Comparison of ENCODE assay signal across 9 mouse cellular contexts in genomic region chr17:45598891-45599290, GRCm38 (mm10). TPM values are rescaled to one million over a fixed set of nuclear protein-coding genes. Genes with fewer than 3 reads are reported as not detected.
DNase-seq lines count a peak whose midpoint lies in the region; ATAC-seq and TF ChIP-seq lines count a peak whose summit lies in the region.
"Had no signal": no experiment of that assay in that cellular context is flagged by ENCODE, and none has a peak within 500 bp of the region (broad histone marks: within the 10 kb centered on the region; RNA-seq: fewer than 3 reads in every experiment).

No protein-coding gene starts in this region.

- H3K79me2 ChIP-seq in CH12.LX (replicated peaks; ENCODE audit: control insufficient read depth, extremely low read depth, insufficient read depth, poor library complexity, severe bottlenecking): 0 out of 2 replicates have a peak, but pooled peaks cover 3% of the 10 kb centered on the region

- peaks cover 10% of the 10 kb centered on the region for H3K27me3 ChIP-seq in heart, embryonic 11.5 days (ENCODE audit: control insufficient read depth, insufficient read depth, low read length)
- H3K27me3 ChIP-seq in CH12.LX (replicated peaks): peaks cover 1% of the 10 kb centered on the region
- H3K27me3 ChIP-seq in forebrain, embryonic 16.5 days (replicated peaks; ENCODE audit: control insufficient read depth, insufficient read depth, low read length): peaks cover 16% of the 10 kb centered on the region
- no peaks in the 10 kb centered on the region; the same call in 1 of the 2 replicates for H3K27me3 ChIP-seq in liver, embryonic 14.5 days (ENCODE audit: control insufficient read depth, insufficient read depth, low read length)

- peaks cover 54% of the 10 kb centered on the region for H3K4me1 ChIP-seq in heart, embryonic 11.5 days (ENCODE audit: control insufficient read depth, insufficient read depth, low read length)
- H3K4me1 ChIP-seq in CH12.LX (ENCODE audit: control insufficient read depth in 1 of 2, insufficient read depth in 2 of 2): peaks cover 10 to 39% of the 10 kb centered on the region in 2 experiments
- H3K4me1 ChIP-seq in forebrain, embryonic 16.5 days (replicated peaks; ENCODE audit: control insufficient read depth, insufficient read depth, low read length): peaks cover 37% of the 10 kb centered on the region
- peaks cover 46 to 53% of the 10 kb centered on the region in 2 experiments for H3K4me1 ChIP-seq in liver, embryonic 14.5 days (replicated peaks; ENCODE audit: control insufficient read depth in 2 of 2, insufficient read depth in 2 of 2, low read length in 1 of 2)

- intact Hi-C loops in heart, postnatal 25 days (cut with DNase I): loop anchor here (2.0 kb wide), 1 partner anchor 28 kb away; no protein-coding TSS in a partner anchor
- intact Hi-C loops in left cerebral cortex, adult 2 months (cut with DNase I): loop anchor here (2.0 kb wide), 1 partner anchor 28 kb away; no protein-coding TSS in a partner anchor

- no peaks in the 10 kb centered on the region for H3K9me3 ChIP-seq in heart, embryonic 11.5 days (replicated peaks; ENCODE audit: control insufficient read depth, low read length)
- H3K9me3 ChIP-seq in CH12.LX (replicated peaks; ENCODE audit: low read length): no peaks in the 10 kb centered on the region
- H3K9me3 ChIP-seq in forebrain, embryonic 16.5 days (ENCODE audit: control insufficient read depth, low read length): no peaks in the 10 kb centered on the region
- no peaks in the 10 kb centered on the region for H3K9me3 ChIP-seq in liver, embryonic 14.5 days (ENCODE audit: control insufficient read depth, low read length)

- no peak for TF ChIP-seq CTCF in CH12.LX (conservative IDR thresholded peaks at IDR 0.05 in 1 of 2, IDR thresholded peaks at IDR 0.05 in 1 of 2; ENCODE audit: low read depth in 2 of 2, low read length in 2 of 2)
- TF ChIP-seq CTCF in liver, embryonic 14.5 days (IDR thresholded peaks at IDR 0.05; ENCODE audit: low read depth): no peak
- TF ChIP-seq CTCF in left cerebral cortex, adult 2 months (IDR thresholded peaks at IDR 0.05): no peak

- no peak overlapping the region for H3K27ac ChIP-seq in heart, embryonic 11.5 days (ENCODE audit: low read depth, low read length)
- no peak overlapping the region for H3K27ac ChIP-seq in CH12.LX (ENCODE audit: insufficient read depth, low read depth)
- no peak overlapping the region for H3K27ac ChIP-seq in forebrain, embryonic 16.5 days (ENCODE audit: low read length)
- H3K27ac ChIP-seq in liver, embryonic 14.5 days: no peak overlapping the region
- H3K27ac ChIP-seq in left cerebral cortex, adult 2 months: no peak overlapping the region

- no peak for DNase-seq in heart, postnatal 25 days (ENCODE audit: low spot score)
- DNase-seq in CH12.LX (ENCODE audit: extremely low read depth): no peak
- no peak for DNase-seq in liver, embryonic 14.5 days (ENCODE audit: low read depth in 3 of 3, low spot score in 3 of 3)
- DNase-seq in thymus, postnatal 4 days: no peak
- no peak for DNase-seq in embryo, embryonic 10 days (ENCODE audit: low spot score)
- no peak for DNase-seq in left cerebral cortex, adult 2 months (ENCODE audit: extremely low spot score in 1 of 2, low spot score in 2 of 2)

- TF ChIP-seq POLR2A in CH12.LX (IDR thresholded peaks at IDR 0.05; ENCODE audit: low read depth, low read length): no peak

- TF ChIP-seq EP300 in CH12.LX (IDR thresholded peaks at IDR 0.05; ENCODE audit: low read length): no peak
- no peak for TF ChIP-seq EP300 in liver, embryonic 14.5 days (IDR thresholded peaks at IDR 0.05; ENCODE audit: low read depth)

- dilution Hi-C loops in CH12.LX (cut with MboI; ENCODE audit: extremely low pct_ligation_motif_present, extremely low pct_unique_long_range_greater_than_20kb, low sequenced_read_pairs): no loop called here

- 56% methylated on average over 3 of the region's 3 CpGs for WGBS in heart, embryonic 11.5 days (ENCODE audit: insufficient replicate concordance)
- WGBS in forebrain, embryonic 16.5 days: 40% methylated on average over 3 of the region's 3 CpGs
- 49% methylated on average over 3 of the region's 3 CpGs for WGBS in liver, embryonic 14.5 days (ENCODE audit: insufficient replicate concordance)

- peak overlapping the region; percentile 44 for H3K4me3 ChIP-seq in heart, embryonic 11.5 days (ENCODE audit: low read depth, low read length)
- no peak overlapping the region for H3K4me3 ChIP-seq in CH12.LX (replicated peaks in 1 of 3; ENCODE audit: low read depth in 2 of 3, low read length in 2 of 3, poor library complexity in 1 of 3)
- no peak overlapping the region for H3K4me3 ChIP-seq in forebrain, embryonic 16.5 days (replicated peaks; ENCODE audit: low read length)
- no peak overlapping the region; a peak in 1 of 4 replicates for H3K4me3 ChIP-seq in liver, embryonic 14.5 days (ENCODE audit: insufficient read depth in 1 of 2, low read depth in 2 of 2, low read length in 2 of 2)
- no peak overlapping the region for H3K4me3 ChIP-seq in left cerebral cortex, adult 2 months

- no peak overlapping the region; the same call in 1 of the 2 replicates for H3K9ac ChIP-seq in heart, embryonic 11.5 days (ENCODE audit: low read depth, low read length)
- H3K9ac ChIP-seq in CH12.LX (ENCODE audit: insufficient read depth, low read depth): no peak overlapping the region
- H3K9ac ChIP-seq in forebrain, embryonic 16.5 days (replicated peaks; ENCODE audit: low read depth, low read length): no peak overlapping the region; the same call in 1 of the 2 replicates
- peak overlapping the region; percentile 55 for H3K9ac ChIP-seq in liver, embryonic 14.5 days (replicated peaks)

- no peak for ATAC-seq in heart, embryonic 11.5 days (replicated peaks; ENCODE audit: insufficient number of reproducible peaks, low FRiP score, low TSS enrichment)
- ATAC-seq in forebrain, embryonic 16.5 days: no peak
- ATAC-seq in liver, embryonic 14.5 days (ENCODE audit: insufficient read depth): no peak

- peak overlapping the region; percentile 81 for H3K4me2 ChIP-seq in heart, embryonic 11.5 days
- peak overlapping the region; percentile 70; the same call in 1 of the 2 replicates for H3K4me2 ChIP-seq in CH12.LX (ENCODE audit: insufficient read depth, low read depth, poor library complexity, severe bottlenecking)
- H3K4me2 ChIP-seq in forebrain, embryonic 16.5 days (ENCODE audit: low read length): peak overlapping the region; percentile 45; the same call in 1 of the 2 replicates
- H3K4me2 ChIP-seq in liver, embryonic 14.5 days (ENCODE audit: low read depth): peak overlapping the region; percentile 63

- no peaks in the 10 kb centered on the region for H3K36me3 ChIP-seq in heart, embryonic 11.5 days (ENCODE audit: control insufficient read depth, insufficient read depth, low read length)
- no peaks in the 10 kb centered on the region for H3K36me3 ChIP-seq in CH12.LX (replicated peaks in 1 of 2; ENCODE audit: control insufficient read depth in 1 of 2, insufficient read depth in 1 of 2, low read length in 1 of 2)
- no peaks in the 10 kb centered on the region for H3K36me3 ChIP-seq in forebrain, embryonic 16.5 days (ENCODE audit: control insufficient read depth, insufficient read depth)
- no peaks in the 10 kb centered on the region for H3K36me3 ChIP-seq in liver, embryonic 14.5 days (replicated peaks; ENCODE audit: control insufficient read depth, insufficient read depth, low read depth)

- TF ChIP-seq RAD21 in CH12.LX (IDR thresholded peaks at IDR 0.05; ENCODE audit: low read depth, low read length): no peak

- in situ Hi-C loops in CH12.LX (cut with MboI; ENCODE audit: low pct_ligation_motif_present, low pct_unique_long_range_greater_than_20kb, low sequenced_read_pairs): no loop called here

RNA-seq across cellular contexts. Expression of gene Slc29a1, which starts 0.5 kb away (rescaled TPM):
- polyA plus RNA-seq in heart, embryonic 11.5 days (2014; fragmentation: Nextera tagmentation; extraction: Ambion mirVana): 52.7 and 61.2 TPM in 2 replicates
- 10 to 100 TPM; 77.9 to 78.4 TPM for total RNA-seq in heart, postnatal 25 days (2021)
- total RNA-seq in CH12.LX (2012; rRNA removed): 58.4 and 66.9 TPM in 2 replicates
- total RNA-seq in CH12.LX (2014; rRNA removed): 69.2 and 72.1 TPM in 2 replicates
- polyA plus RNA-seq in CH12.LX (2012; ENCODE audit: insufficient read length, low read depth): 74.2 and 88.0 TPM in 2 replicates
- 79.7 and 85.1 TPM in 2 replicates for polyA plus RNA-seq in forebrain, embryonic 16.5 days (2015; fragmentation: Nextera tagmentation; extraction: Ambion mirVana)
- polyA plus RNA-seq in liver, embryonic 14.5 days (2012; rRNA removed): 152 and 218 TPM in 2 replicates
- 177 and 188 TPM in 2 replicates for polyA plus RNA-seq in liver, embryonic 14.5 days (2014; fragmentation: Nextera tagmentation; extraction: Ambion mirVana)
- total RNA-seq in left cerebral cortex, adult 2 months (2021): 10 to 100 TPM; 19.7 to 23.6 TPM

RNA-seq across cellular contexts. Expression of gene Mymx, which starts 3.0 kb away (rescaled TPM):
- polyA plus RNA-seq in heart, embryonic 11.5 days (2014; fragmentation: Nextera tagmentation; extraction: Ambion mirVana): 1.4 TPM in 1 of 2 replicates, not detected in the other
- total RNA-seq in heart, postnatal 25 days (2021): not detected
- total RNA-seq in CH12.LX (2012; rRNA removed): not detected in 2 replicates
- not detected in 2 replicates for total RNA-seq in CH12.LX (2014; rRNA removed)
- polyA plus RNA-seq in CH12.LX (2012; ENCODE audit: insufficient read length, low read depth): not detected in 2 replicates
- polyA plus RNA-seq in forebrain, embryonic 16.5 days (2015; fragmentation: Nextera tagmentation; extraction: Ambion mirVana): not detected in 2 replicates
- 0.10 TPM in 1 of 2 replicates, not detected in the other for polyA plus RNA-seq in liver, embryonic 14.5 days (2012; rRNA removed)
- not detected in 2 replicates for polyA plus RNA-seq in liver, embryonic 14.5 days (2014; fragmentation: Nextera tagmentation; extraction: Ambion mirVana)
- total RNA-seq in left cerebral cortex, adult 2 months (2021): not detected
- total RNA-seq: layer of hippocampus, postnatal 14 days had no signal

RNA-seq across cellular contexts. Expression of gene Hsp90ab1, which starts 25.8 kb away (rescaled TPM):
- polyA plus RNA-seq in heart, embryonic 11.5 days (2014; fragmentation: Nextera tagmentation; extraction: Ambion mirVana): 1,458 and 1,495 TPM in 2 replicates
- total RNA-seq in heart, postnatal 25 days (2021): 1,000 to 10,000 TPM; 1,042 to 1,257 TPM
- 1,180 and 1,205 TPM in 2 replicates for total RNA-seq in CH12.LX (2012; rRNA removed)
- total RNA-seq in CH12.LX (2014; rRNA removed): 607 and 790 TPM in 2 replicates
- polyA plus RNA-seq in CH12.LX (2012; ENCODE audit: insufficient read length, low read depth): 4,858 and 5,122 TPM in 2 replicates
- 1,528 and 1,563 TPM in 2 replicates for polyA plus RNA-seq in forebrain, embryonic 16.5 days (2015; fragmentation: Nextera tagmentation; extraction: Ambion mirVana)
- polyA plus RNA-seq in liver, embryonic 14.5 days (2012; rRNA removed): 287 and 369 TPM in 2 replicates
- polyA plus RNA-seq in liver, embryonic 14.5 days (2014; fragmentation: Nextera tagmentation; extraction: Ambion mirVana): 531 and 582 TPM in 2 replicates
- 1,000 to 10,000 TPM; 1,492 to 1,507 TPM for total RNA-seq in left cerebral cortex, adult 2 months (2021)

RNA-seq across cellular contexts. Expression of gene Slc35b2, which starts 35.2 kb away (rescaled TPM):
- 87.2 and 91.0 TPM in 2 replicates for polyA plus RNA-seq in heart, embryonic 11.5 days (2014; fragmentation: Nextera tagmentation; extraction: Ambion mirVana)
- 10 to 100 TPM; 23.7 to 24.3 TPM for total RNA-seq in heart, postnatal 25 days (2021)
- total RNA-seq in CH12.LX (2012; rRNA removed): 59.5 and 73.9 TPM in 2 replicates
- 89.3 and 101 TPM in 2 replicates for total RNA-seq in CH12.LX (2014; rRNA removed)
- 54.1 and 57.2 TPM in 2 replicates for polyA plus RNA-seq in CH12.LX (2012; ENCODE audit: insufficient read length, low read depth)
- polyA plus RNA-seq in forebrain, embryonic 16.5 days (2015; fragmentation: Nextera tagmentation; extraction: Ambion mirVana): 91.5 and 93.3 TPM in 2 replicates
- 27.6 and 29.9 TPM in 2 replicates for polyA plus RNA-seq in liver, embryonic 14.5 days (2012; rRNA removed)
- 44.8 and 46.4 TPM in 2 replicates for polyA plus RNA-seq in liver, embryonic 14.5 days (2014; fragmentation: Nextera tagmentation; extraction: Ambion mirVana)
- total RNA-seq in left cerebral cortex, adult 2 months (2021): 10 to 100 TPM; 21.5 to 26.3 TPM

RNA-seq across cellular contexts. Expression of gene Nfkbie, which starts 43.4 kb away (rescaled TPM):
- 2.4 TPM in 2 replicates for polyA plus RNA-seq in heart, embryonic 11.5 days (2014; fragmentation: Nextera tagmentation; extraction: Ambion mirVana)
- total RNA-seq in heart, postnatal 25 days (2021): 1 to 10 TPM; 1.3 to 1.4 TPM
- total RNA-seq in CH12.LX (2012; rRNA removed) (91.5 and 136 TPM in 2 replicates), CH12.LX (2014; rRNA removed) (87.4 and 90.0 TPM in 2 replicates)
- polyA plus RNA-seq in CH12.LX (2012; ENCODE audit: insufficient read length, low read depth): 76.6 and 78.7 TPM in 2 replicates
- polyA plus RNA-seq in forebrain, embryonic 16.5 days (2015; fragmentation: Nextera tagmentation; extraction: Ambion mirVana): 3.9 and 5.0 TPM in 2 replicates
- 0.62 and 0.65 TPM in 2 replicates for polyA plus RNA-seq in liver, embryonic 14.5 days (2012; rRNA removed)
- polyA plus RNA-seq in liver, embryonic 14.5 days (2014; fragmentation: Nextera tagmentation; extraction: Ambion mirVana): 0.66 TPM in 2 replicates
- total RNA-seq in left cerebral cortex, adult 2 months (2021): 1 to 10 TPM; 2.3 to 2.4 TPM
